Mouse (Mus musculus) liver, embryonic 18 days (tissue): Measurements from ENCODE around the gene 2410004P03Rik. TPM values are rescaled to one million over a fixed set of nuclear protein-coding genes. Genes with fewer than 3 reads are reported as not detected.

Experiments
- polyA plus RNA-seq: library from polyadenylated mRNA; depleted of rRNA; stranded (reverse); fragments of >200 nt; gene quantifications from 2 replicates; pipeline ENCODE4 v1.2.3, GENCODE M21; 2012; rRNA removed

2410004P03Rik gene
- polyA plus RNA-seq = 0.01 and 0.03 TPM in 2 replicates

GRCm38 (mm10) chr12:17011100-17011870 lies at the start of gene 2410004P03Rik:
TSS of gene 2410004P03Rik (minus strand) at chr12:17011727.

DNA sequence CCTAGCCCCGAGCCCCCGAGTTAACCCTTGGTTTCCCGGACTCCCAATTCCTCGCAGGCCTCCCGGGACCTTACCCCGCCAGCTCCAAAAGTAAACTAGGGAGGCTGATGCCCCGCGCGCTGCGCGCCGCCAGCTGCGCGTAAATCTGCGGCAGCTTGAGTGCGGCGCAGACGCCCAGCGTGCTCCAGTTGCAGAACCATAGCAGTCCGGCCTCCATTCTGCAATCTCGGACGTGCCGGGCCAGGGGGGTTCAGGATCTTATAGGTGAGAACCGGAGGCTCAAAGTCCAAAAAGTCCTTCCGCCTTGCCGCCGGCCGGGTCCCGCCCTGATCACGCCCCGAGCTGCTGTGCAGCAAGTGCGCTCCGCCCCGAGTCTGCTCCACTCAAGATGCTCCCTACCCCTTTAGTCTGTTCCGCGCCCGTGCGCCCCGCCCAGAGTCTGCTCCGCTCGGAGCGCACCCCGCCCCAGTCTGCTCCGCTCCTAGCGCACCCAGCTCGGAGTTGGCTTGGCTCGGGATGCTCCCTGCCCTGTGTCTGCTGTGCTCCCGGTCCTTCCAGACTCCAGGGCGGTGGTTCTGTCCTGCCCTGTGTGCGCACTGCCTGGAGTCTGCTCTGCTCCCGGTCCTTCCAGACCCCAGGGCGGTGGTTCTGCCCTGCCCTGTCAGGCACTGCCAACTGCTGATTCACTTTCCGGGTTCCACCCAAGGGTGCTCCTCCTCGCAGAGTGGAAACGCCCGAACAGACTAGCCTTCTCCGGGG lies 11.6 kb downstream of the 2410004P03Rik start, which contains the start of gene Pqlc3:
Gene Pqlc3, minus strand, starts transcription at position 670 of the 759 bp plus-strand sequence.

Other genes with a start within 250 kb of the 2410004P03Rik start
- gene Greb1, start 210.8 kb downstream of the 2410004P03Rik start, polyA plus RNA-seq = 0.50 and 0.70 TPM in 2 replicates
- gene E2f6, start 200.8 kb downstream of the 2410004P03Rik start, polyA plus RNA-seq = 12.0 and 12.3 TPM in 2 replicates
- 5.6 and 6.8 TPM in 2 replicates for gene Rock2, start 116.8 kb downstream of the 2410004P03Rik start, polyA plus RNA-seq
- 4.6 and 4.9 TPM in 2 replicates for gene Pqlc3, start 11.3 kb downstream of the 2410004P03Rik start, polyA plus RNA-seq
- 0.20 TPM in 2 replicates for gene Kcnf1, start 165.2 kb upstream of the 2410004P03Rik start, polyA plus RNA-seq